Comparison of ENCODE assay signal across 8 mouse cellular contexts in genomic region chr14:119137906-119138785, GRCm38 (mm10). TPM values are rescaled to one million over a fixed set of nuclear protein-coding genes. Genes with fewer than 3 reads are reported as not detected.
DNase-seq lines count a peak whose midpoint lies in the region; ATAC-seq and TF ChIP-seq lines count a peak whose summit lies in the region.

Hs6st3 (plus strand) TSS chr14:119138341.

- H3K36me3 ChIP-seq in lung, embryonic 14.5 days (ENCODE audit: insufficient read depth): no peaks in the 10 kb centered on the region
- no peaks in the 10 kb centered on the region for H3K36me3 ChIP-seq in embryonic facial prominence, embryonic 11.5 days (replicated peaks; ENCODE audit: control insufficient read depth, insufficient read depth, low read depth, low read length)
- no peaks in the 10 kb centered on the region for H3K36me3 ChIP-seq in hindbrain, embryonic 15.5 days
- H3K36me3 ChIP-seq in limb, embryonic 15.5 days: no peaks in the 10 kb centered on the region

- peaks cover 5% of the 10 kb centered on the region; the same call in 1 of the 2 replicates for H3K4me1 ChIP-seq in lung, embryonic 14.5 days (ENCODE audit: insufficient read depth)
- H3K4me1 ChIP-seq in embryonic facial prominence, embryonic 11.5 days (ENCODE audit: control insufficient read depth, insufficient read depth, low read length): no peaks in the 10 kb centered on the region; the same call in 1 of the 2 replicates
- H3K4me1 ChIP-seq in hindbrain, embryonic 15.5 days (replicated peaks): peaks cover 20% of the 10 kb centered on the region
- peaks cover 14% of the 10 kb centered on the region for H3K4me1 ChIP-seq in limb, embryonic 15.5 days

- ATAC-seq in lung, embryonic 14.5 days (ENCODE audit: insufficient read depth): peak; percentile 13
- peak; percentile 65 for ATAC-seq in embryonic facial prominence, embryonic 11.5 days (replicated peaks; ENCODE audit: insufficient number of reproducible peaks, low FRiP score, low TSS enrichment, low read depth)
- peak; percentile 60; the same call in 1 of the 2 replicates for ATAC-seq in hindbrain, embryonic 15.5 days (ENCODE audit: low FRiP score, low read depth)
- ATAC-seq in limb, embryonic 15.5 days (ENCODE audit: insufficient number of reproducible peaks, low FRiP score, low TSS enrichment, low read depth): no peak

- peak within 1 kb of the TSS; percentile 68 for H3K4me3 ChIP-seq in lung, embryonic 14.5 days (ENCODE audit: low read depth, low read length)
- H3K4me3 ChIP-seq in embryonic facial prominence, embryonic 11.5 days (ENCODE audit: low read depth, low read length): peak within 1 kb of the TSS; percentile 61
- H3K4me3 ChIP-seq in hindbrain, embryonic 15.5 days: peak within 1 kb of the TSS; percentile 62
- H3K4me3 ChIP-seq in limb, embryonic 15.5 days: peak within 1 kb of the TSS; percentile 69

- peaks cover 42% of the 10 kb centered on the region for H3K27me3 ChIP-seq in lung, embryonic 14.5 days (ENCODE audit: insufficient read depth, low read length)
- H3K27me3 ChIP-seq in embryonic facial prominence, embryonic 11.5 days (ENCODE audit: control insufficient read depth, insufficient read depth, low read length): peaks cover 30% of the 10 kb centered on the region
- peaks cover 13% of the 10 kb centered on the region for H3K27me3 ChIP-seq in hindbrain, embryonic 15.5 days
- H3K27me3 ChIP-seq in limb, embryonic 15.5 days: peaks cover 57% of the 10 kb centered on the region

- peak; percentile 54 for DNase-seq in lung, embryonic 14.5 days
- DNase-seq in lung, postnatal 10 days: no peak
- peak; percentile 37 for DNase-seq in brain, adult 2 months (ENCODE audit: low read depth, low spot score)
- peak; percentile 31 for DNase-seq in embryonic facial prominence, embryonic 11.5 days (ENCODE audit: low spot score)
- peak; percentile 17 for DNase-seq in ovary, postnatal 36 days (ENCODE audit: low spot score)
- no peak for DNase-seq in T-cell, adult 2 months (ENCODE audit: low spot score)

- H3K4me2 ChIP-seq in lung, embryonic 14.5 days: peak within 1 kb of the TSS; percentile 87
- H3K4me2 ChIP-seq in embryonic facial prominence, embryonic 11.5 days (ENCODE audit: low read depth, low read length): peak within 1 kb of the TSS; percentile 96
- peak within 1 kb of the TSS; percentile 76 for H3K4me2 ChIP-seq in hindbrain, embryonic 15.5 days
- H3K4me2 ChIP-seq in limb, embryonic 15.5 days: peak within 1 kb of the TSS; percentile 99

- H3K9ac ChIP-seq in lung, embryonic 14.5 days: peak within 1 kb of the TSS; percentile 68
- peak within 1 kb of the TSS; percentile 58 for H3K9ac ChIP-seq in embryonic facial prominence, embryonic 11.5 days (replicated peaks; ENCODE audit: low read length)
- peak within 1 kb of the TSS; percentile 43 for H3K9ac ChIP-seq in hindbrain, embryonic 15.5 days
- peak within 1 kb of the TSS; percentile 56 for H3K9ac ChIP-seq in limb, embryonic 15.5 days

- under 1% methylated on average over 90 of the region's 100 CpGs for WGBS in lung, embryonic 14.5 days
- WGBS in embryonic facial prominence, embryonic 11.5 days: under 1% methylated on average over 77 of the region's 100 CpGs
- 1% methylated on average over 98 of the region's 100 CpGs for WGBS in hindbrain, embryonic 15.5 days
- under 1% methylated on average over 100 of the region's 100 CpGs for WGBS in limb, embryonic 15.5 days

- no peak within 1 kb of the TSS for H3K27ac ChIP-seq in lung, embryonic 14.5 days (ENCODE audit: low read depth)
- no peak within 1 kb of the TSS for H3K27ac ChIP-seq in embryonic facial prominence, embryonic 11.5 days (replicated peaks; ENCODE audit: low read depth, low read length)
- H3K27ac ChIP-seq in hindbrain, embryonic 15.5 days (replicated peaks): peak within 1 kb of the TSS; percentile 33
- no peak within 1 kb of the TSS for H3K27ac ChIP-seq in limb, embryonic 15.5 days

- TF ChIP-seq CTCF in lung, embryonic 14.5 days (IDR thresholded peaks at IDR 0.05; ENCODE audit: low read depth): no peak

- no peaks in the 10 kb centered on the region for H3K9me3 ChIP-seq in lung, embryonic 14.5 days (ENCODE audit: low read depth, low read length)
- H3K9me3 ChIP-seq in embryonic facial prominence, embryonic 11.5 days (replicated peaks; ENCODE audit: control insufficient read depth, low read length): no peaks in the 10 kb centered on the region
- no peaks in the 10 kb centered on the region for H3K9me3 ChIP-seq in hindbrain, embryonic 15.5 days
- no peaks in the 10 kb centered on the region for H3K9me3 ChIP-seq in limb, embryonic 15.5 days

RNA-seq across cellular contexts. Expression of gene Hs6st3, which starts in this region (rescaled TPM):
- polyA plus RNA-seq in lung, embryonic 14.5 days (2014; fragmentation: Nextera tagmentation; extraction: Ambion mirVana): 1.1 and 1.4 TPM in 2 replicates
- 0.20 and 0.24 TPM in 2 replicates for polyA plus RNA-seq in embryonic facial prominence, embryonic 11.5 days (2014; fragmentation: Nextera tagmentation; extraction: Ambion mirVana)
- polyA plus RNA-seq in hindbrain, embryonic 15.5 days (2015; fragmentation: Nextera tagmentation; extraction: Ambion mirVana): 2.6 and 3.0 TPM in 2 replicates
- 0.24 and 0.26 TPM in 2 replicates for polyA plus RNA-seq in limb, embryonic 15.5 days (2015; fragmentation: Nextera tagmentation; extraction: Ambion mirVana)

Comparison
In these comparisons a context has a peak if more than half of its experiments do, and no peak if none do; other contexts are left out.
1. DNase-seq: peak in lung, embryonic 14.5 days (single experiment), brain, adult 2 months (single experiment) and ovary, postnatal 36 days (single experiment); none in lung, postnatal 10 days (single experiment) and T-cell, adult 2 months (single experiment).
2. Peak in DNase-seq, ATAC-seq, H3K4me3 ChIP-seq, H3K9ac ChIP-seq and H3K4me2 ChIP-seq in embryonic facial prominence, embryonic 11.5 days; RNA of the gene not detected or under 1 TPM.
3. Peak in every context shown above with its lines, with median percentiles within 50 percentile points of each other: H3K4me2 ChIP-seq, H3K4me3 ChIP-seq and H3K9ac ChIP-seq.